Mouse (Mus musculus) Patski (cell line): Measurements from ENCODE around the gene Olfr661. TPM values are rescaled to one million over a fixed set of nuclear protein-coding genes. Genes with fewer than 3 reads are reported as not detected.

Source experiments
- ATAC-seq: fragments of 100-300 bp; one replicate; pipeline ENCODE4 v1.8.0; 2021
- CTCF ChIA-PET: fragments of 350-600 bp; sonication (Branson Sonifier 250); formaldehyde crosslinking; loops from one replicate; lab custom pipeline; 2022; ENCODE audit warnings: inconsistent platforms; lab: Charles Lee
- POLR2A ChIA-PET: fragments of 350-600 bp; sonication (Branson Sonifier 250); formaldehyde crosslinking; loops from one replicate; lab custom pipeline; 2022; ENCODE audit warnings: antibody characterized with exemption, inconsistent platforms; lab: Charles Lee
- DNase-seq: peaks from one replicate; pipeline ENCODE4 v3.0.0-alpha.2; 2011; ENCODE audit warnings: low read depth, low spot score
- H3K27me3 ChIP-seq: fragments of 371-371 bp; one replicate; pipeline ENCODE4 v1.5.1; 2021
- CTCF ChIP-seq: fragments of 100-300 bp; IDR thresholded peaks from one replicate; pipeline ENCODE4 v1.5.1; 2021
- in situ Hi-C: fragments of 300-500 bp; cut with MboI; formaldehyde crosslinking; loops from 3 replicates; pipeline ENCODE4 v1.11.1; 2018; ENCODE audit warnings: low pct_unique_long_range_greater_than_20kb, mixed read lengths
- polyA plus RNA-seq: library from polyadenylated mRNA; unstranded; gene quantifications from one replicate; pipeline ENCODE4 v1.2.3, GENCODE M21; 2021

Olfr661 gene
- not detected for polyA plus RNA-seq

DNA sequence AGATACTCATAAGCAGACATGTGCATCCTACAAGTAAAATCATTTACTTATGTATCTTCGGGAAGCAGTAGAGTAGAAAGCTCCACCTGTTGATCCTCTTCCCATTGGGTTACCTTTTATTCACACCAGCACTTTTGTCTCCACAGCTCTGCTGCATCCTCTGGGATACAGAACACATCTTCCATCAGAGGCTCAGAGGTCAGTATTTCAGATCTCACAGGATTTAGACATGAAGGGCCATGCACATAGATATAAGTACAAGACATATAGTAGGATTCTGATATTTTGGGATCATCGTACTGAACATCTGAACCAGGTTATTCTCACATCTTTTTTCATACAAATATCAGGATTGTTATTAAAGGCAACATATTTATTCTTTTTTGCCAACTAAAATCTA, at the start of gene Olfr661:
Gene Olfr661, plus strand, starts transcription at position 301 of the 400 bp plus-strand sequence.
- no peak for ATAC-seq
- no peaks in the 10 kb centered on the region for H3K27me3 ChIP-seq
- no peak for TF ChIP-seq CTCF
- no peak for DNase-seq
- POLR2A ChIA-PET = no interaction called here
- in situ Hi-C loops = no loop called here
- CTCF ChIA-PET = no interaction called here

DNA sequence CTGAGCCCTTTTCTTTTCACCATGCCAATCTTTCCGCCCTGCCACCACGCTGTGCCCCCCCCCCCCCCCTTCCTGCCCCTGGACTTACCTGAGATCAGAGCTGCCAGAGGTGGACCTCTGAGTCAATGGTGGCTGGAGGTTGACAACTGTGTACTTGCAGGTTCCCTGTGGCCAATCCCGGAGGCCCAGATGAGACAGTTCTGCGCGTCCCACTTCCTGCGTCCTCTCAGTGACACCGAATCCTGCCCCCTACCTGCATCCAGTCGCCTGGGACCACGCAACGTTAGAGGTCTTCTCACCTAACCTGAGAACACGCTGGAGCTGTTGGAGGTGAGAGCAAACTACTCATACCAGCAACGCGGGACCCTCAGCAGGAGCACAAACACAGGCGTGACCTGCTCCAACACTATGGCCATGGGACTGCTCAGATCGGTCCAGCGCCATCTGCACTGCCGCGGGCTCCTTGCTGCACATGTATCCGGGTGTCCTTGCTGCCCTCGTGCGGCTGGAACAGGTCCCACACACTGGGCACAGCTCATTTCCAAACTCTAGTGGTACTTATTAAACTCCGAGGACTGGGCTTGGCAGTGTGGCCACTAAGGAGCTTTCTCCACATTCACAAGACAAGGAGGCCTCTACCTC, 39.3 kb upstream of the Olfr661 start, which contains the start of gene Olfr658:
Gene Olfr658, minus strand, starts transcription at position 465 of the 642 bp plus-strand sequence.
- ATAC-seq = no peak
- in situ Hi-C loops = no loop called here

GRCm38 (mm10) chr7:104666453-104666852, 19.8 kb upstream of the Olfr661 start, which contains the start of gene Olfr659:
Gene Olfr659, plus strand, starts transcription at chr7:104666753.
- POLR2A ChIA-PET = no interaction called here
- DNase-seq = no peak
- TF ChIP-seq CTCF = no peak
- in situ Hi-C loops = no loop called here
- no peaks in the 10 kb centered on the region for H3K27me3 ChIP-seq
- ATAC-seq = no peak
- CTCF ChIA-PET = no interaction called here

More for the DNA sequence above, 39.3 kb upstream of the Olfr661 start, which contains the start of gene Olfr658:
- no peak for DNase-seq
- H3K27me3 ChIP-seq = no peaks in the 10 kb centered on the region
- ChIA-PET POLR2A (no interaction called here), CTCF (no interaction called here)
- no peak for TF ChIP-seq CTCF

Other genes starting within 250 kb of the Olfr661 start
- gene Trim30a, start 221.3 kb upstream of the Olfr661 start, polyA plus RNA-seq = 0.67 TPM
- not detected for gene Trim30d, start 178.7 kb upstream of the Olfr661 start, polyA plus RNA-seq
- not detected for gene Olfr651, start 136.4 kb upstream of the Olfr661 start, polyA plus RNA-seq
- not detected for gene Olfr652, start 125.6 kb upstream of the Olfr661 start, polyA plus RNA-seq
- gene Olfr653, start 109.2 kb upstream of the Olfr661 start, polyA plus RNA-seq = not detected
- gene Olfr654, start 99.5 kb upstream of the Olfr661 start, polyA plus RNA-seq = not detected
- 0.19 TPM for gene Olfr655, start 84.7 kb upstream of the Olfr661 start, polyA plus RNA-seq
- gene Olfr656, start 72.5 kb upstream of the Olfr661 start, polyA plus RNA-seq = not detected
- gene Olfr657, start 61.7 kb upstream of the Olfr661 start, polyA plus RNA-seq = not detected
- gene Olfr658, start 39.2 kb upstream of the Olfr661 start, polyA plus RNA-seq = not detected
- gene Olfr659, start 19.7 kb upstream of the Olfr661 start, polyA plus RNA-seq = not detected
- not detected for gene Usp17le, start 91.0 kb downstream of the Olfr661 start, polyA plus RNA-seq
- gene Usp17lb, start 156.1 kb downstream of the Olfr661 start, polyA plus RNA-seq = not detected
- gene Usp17la, start 170.5 kb downstream of the Olfr661 start, polyA plus RNA-seq = not detected
- not detected for gene Olfr665, start 191.5 kb downstream of the Olfr661 start, polyA plus RNA-seq
- gene Olfr666, start 209.5 kb downstream of the Olfr661 start, polyA plus RNA-seq = not detected
- not detected for gene Olfr667, start 235.0 kb downstream of the Olfr661 start, polyA plus RNA-seq
- gene Olfr668, start 241.6 kb downstream of the Olfr661 start, polyA plus RNA-seq = not detected
- not detected for gene Olfr669, start 247.7 kb downstream of the Olfr661 start, polyA plus RNA-seq